Mouse (Mus musculus) embryonic facial prominence, embryonic 15.5 days (tissue): ENCODE data around the gene H2-K1. TPM values are rescaled to one million over a fixed set of nuclear protein-coding genes. Genes with fewer than 3 reads are reported as not detected.

Source experiments
- ATAC-seq: fragments of 200-750 bp; cut with Nextera tagmentation; 2 replicates; pipeline ENCODE4 v1.8.0; 2017; ENCODE audit warnings: low read depth, moderate TSS enrichment; ENCODE audit not compliant: insufficient number of reproducible peaks, low FRiP score, low TSS enrichment
- H3K27ac ChIP-seq: fragments of 300-500 bp; sonication (generic); replicated peaks from 2 replicates; pipeline ENCODE4 v1.5.1; 2015; ENCODE audit warnings: mild to moderate bottlenecking, inconsistent platforms
- H3K27me3 ChIP-seq: fragments of 300-500 bp; sonication (generic); 2 replicates; pipeline ENCODE4 v1.6.1; 2015; ENCODE audit warnings: inconsistent platforms
- H3K36me3 ChIP-seq: fragments of 300-500 bp; sonication (generic); 2 replicates; pipeline ENCODE4 v1.6.1; 2015; ENCODE audit warnings: mild to moderate bottlenecking, inconsistent platforms
- H3K4me1 ChIP-seq: fragments of 300-500 bp; sonication (generic); 2 replicates; pipeline ENCODE4 v1.6.1; 2015; ENCODE audit warnings: inconsistent platforms
- H3K4me2 ChIP-seq: fragments of 300-500 bp; sonication (generic); replicated peaks from 2 replicates; pipeline ENCODE4 v1.6.1; 2015; ENCODE audit warnings: mild to moderate bottlenecking, inconsistent platforms
- H3K4me3 ChIP-seq: fragments of 300-500 bp; sonication (generic); replicated peaks from 2 replicates; pipeline ENCODE4 v1.5.1; 2015; ENCODE audit warnings: mild to moderate bottlenecking, inconsistent platforms
- H3K9ac ChIP-seq: fragments of 300-500 bp; sonication (generic); 2 replicates; pipeline ENCODE4 v1.6.1; 2015; ENCODE audit warnings: inconsistent platforms
- H3K9me3 ChIP-seq: fragments of 300-500 bp; sonication (generic); replicated peaks from 2 replicates; pipeline ENCODE4 v1.6.1; 2016; ENCODE audit warnings: inconsistent platforms
- WGBS: fragments of 180-500 bp; shearing (Covaris S2); methylation state at CpG from one replicate; pipeline ENCODE4 v1.1.7; 2015; 5-methylcytosine and 5-hydroxymethylcytosine counted together
- polyA plus RNA-seq: library from polyadenylated mRNA; unstranded; fragments of >200 nt; fragmentation: Nextera tagmentation; extraction: Ambion mirVana; gene quantifications from 2 replicates; pipeline ENCODE4 v1.2.1, GENCODE M21; 2015

Gene H2-K1
- polyA plus RNA-seq, result 29.0 and 31.1 TPM in 2 replicates

- peaks cover 15% of the 10 kb centered on the region for H3K4me1 ChIP-seq
- H3K27me3 ChIP-seq, result peaks cover 43% of the 10 kb centered on the region
- H3K27ac ChIP-seq, result no peak within 1 kb of the TSS
- under 1% methylated on average over 27 of the region's 30 CpGs for WGBS
- no peaks in the 10 kb centered on the region for H3K9me3 ChIP-seq
- ATAC-seq, result peak; percentile 77
- peak within 1 kb of the TSS; percentile 33 for H3K9ac ChIP-seq
- H3K4me2 ChIP-seq, result peak within 1 kb of the TSS; percentile 99
- peak within 1 kb of the TSS; percentile 56 for H3K4me3 ChIP-seq
- no peaks in the 10 kb centered on the region for H3K36me3 ChIP-seq
These were observed at the start of gene H2-K1 for GRCm38 (mm10) chr17:34000150-34000537. TSS of gene H2-K1 (minus strand) at chr17:34000347.

DNA sequence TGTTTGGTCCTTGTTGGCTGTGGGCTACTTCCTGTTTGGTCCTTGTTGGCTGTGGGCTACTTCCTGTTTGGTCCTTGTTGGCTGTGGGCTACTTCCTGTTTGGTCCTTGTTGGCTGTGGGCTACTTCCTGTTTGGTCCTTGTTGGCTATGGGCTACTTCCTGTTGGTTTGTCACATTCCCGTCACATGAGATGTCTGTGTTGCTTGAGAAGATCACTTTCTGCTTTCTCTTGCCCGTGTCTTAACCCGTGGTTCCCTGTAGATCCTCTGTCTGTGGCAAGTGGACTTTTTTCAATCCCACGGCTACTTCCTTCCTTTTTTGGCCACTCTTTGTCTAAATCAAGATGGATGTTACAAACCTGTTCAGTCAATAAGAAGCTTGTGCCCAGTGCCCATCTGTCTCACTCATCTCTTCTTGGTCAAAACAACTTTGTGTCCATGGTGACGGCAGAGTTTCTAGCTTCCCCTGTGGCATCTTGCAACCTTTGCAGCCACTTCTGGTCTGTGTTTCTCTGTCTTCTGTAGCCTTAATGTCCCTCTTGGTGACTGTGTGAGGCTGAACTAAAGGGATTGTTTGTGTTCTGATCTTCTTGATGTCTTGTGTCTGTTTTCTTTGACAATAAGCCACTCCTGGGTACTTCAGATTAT, 47.4 kb upstream of the H2-K1 start:
- H3K4me1 ChIP-seq, result no peaks in the 10 kb centered on the region
- no peaks in the 10 kb centered on the region for H3K9me3 ChIP-seq
- ATAC-seq, result no peak
- no peaks in the 10 kb centered on the region for H3K36me3 ChIP-seq
- WGBS, result 91% methylated on average over 5 of the region's 5 CpGs
- H3K4me3 ChIP-seq, result no peak overlapping the region
- no peak overlapping the region for H3K4me2 ChIP-seq
- 0 out of 2 replicates have a peak, but pooled peaks cover under 1% of the 10 kb centered on the region for H3K27me3 ChIP-seq
- H3K27ac ChIP-seq, result no peak overlapping the region
- H3K9ac ChIP-seq, result no peak overlapping the region

DNA sequence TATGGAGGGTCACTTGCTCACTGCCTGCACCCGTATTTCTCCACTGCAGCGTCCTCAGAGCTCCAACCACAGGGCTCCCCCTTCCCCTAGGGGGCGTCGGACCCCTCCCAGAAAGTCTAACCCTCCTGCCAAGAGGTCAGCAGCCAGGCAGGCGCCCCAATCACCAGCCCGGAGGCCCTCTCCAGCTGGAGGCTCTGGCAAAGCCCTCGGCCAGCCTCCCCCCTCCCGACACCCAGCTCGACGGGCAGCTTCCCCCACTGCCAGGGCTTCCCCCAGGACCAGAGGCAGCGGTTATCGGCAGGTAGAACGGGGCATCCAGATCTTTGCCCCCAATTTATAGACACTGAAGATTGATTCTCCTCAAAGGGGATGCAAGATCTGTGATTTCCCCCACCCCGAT, 45.8 kb upstream of the H2-K1 start:
- no peaks in the 10 kb centered on the region for H3K36me3 ChIP-seq
- no peak for ATAC-seq
- peaks cover 13% of the 10 kb centered on the region; the same call in 1 of the 2 replicates for H3K27me3 ChIP-seq
- H3K4me3 ChIP-seq, result no peak overlapping the region
- 0 out of 2 replicates have a peak, but pooled peaks cover 5% of the 10 kb centered on the region for H3K4me1 ChIP-seq
- 77% methylated on average over 14 of the region's 14 CpGs for WGBS
- H3K4me2 ChIP-seq, result no peak overlapping the region
- no peak overlapping the region for H3K27ac ChIP-seq
- no peak overlapping the region for H3K9ac ChIP-seq
- no peaks in the 10 kb centered on the region for H3K9me3 ChIP-seq

- 17% methylated on average over 17 of the region's 17 CpGs for WGBS
- Histone ChIP-seq H3K27me3 (peaks cover 38% of the 10 kb centered on the region), H3K4me1 (peaks cover 30% of the 10 kb centered on the region), H3K36me3 (peaks cover 28% of the 10 kb centered on the region), H3K9me3 (no peaks in the 10 kb centered on the region), H3K9ac (peak overlapping the region; percentile 31; the same call in 1 of the 2 replicates), H3K27ac (peak overlapping the region; percentile 44), H3K4me2 (peak overlapping the region; percentile 44; the same call in 1 of the 2 replicates), H3K4me3 (peak overlapping the region; percentile 33)
- no peak for ATAC-seq
These were observed 39.7 kb upstream of the H2-K1 start for GRCm38 (mm10) chr17:34039562-34040450.

DNA sequence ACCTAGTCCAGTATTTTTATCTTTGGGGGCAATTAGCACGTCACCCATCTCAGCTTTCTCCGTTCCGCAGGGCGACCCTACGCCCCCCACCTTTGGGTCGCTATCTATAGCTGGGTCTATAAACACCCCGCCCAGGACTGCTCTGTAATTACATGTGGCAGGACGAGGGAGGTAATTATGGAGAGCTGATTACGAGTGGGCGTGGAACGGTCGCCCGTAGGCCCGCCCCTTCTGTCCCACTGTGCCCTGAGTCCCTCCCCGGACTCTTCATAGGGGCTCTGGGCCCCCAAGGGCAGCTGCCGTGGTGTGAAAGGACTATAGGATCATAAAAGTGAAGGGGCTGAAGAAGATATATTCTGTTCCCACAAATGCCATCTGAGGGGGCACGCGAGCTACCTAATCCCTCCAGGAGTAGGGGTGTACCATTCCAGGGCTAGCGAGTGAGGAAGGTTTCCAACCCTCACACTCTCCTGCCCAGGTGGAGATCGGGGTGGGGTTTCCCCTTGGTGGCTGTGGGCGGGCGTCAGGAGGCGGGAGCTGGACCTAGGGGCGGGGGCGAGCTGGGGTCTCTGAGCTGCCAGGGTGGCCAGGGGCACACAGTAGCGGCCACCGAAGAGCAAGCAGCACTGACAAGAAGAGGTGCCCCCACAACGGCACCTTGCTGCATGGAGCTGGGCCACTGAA, 38.9 kb upstream of the H2-K1 start, which contains the start of gene Col11a2:
Col11a2 (plus strand) TSS at position 560 of the 684 bp plus-strand sequence.
- peak within 1 kb of the TSS; percentile 31; the same call in 1 of the 2 replicates for H3K9ac ChIP-seq
- H3K4me3 ChIP-seq, result peak within 1 kb of the TSS; percentile 33
- ATAC-seq, result peak; percentile 79
- 8% methylated on average over 28 of the region's 28 CpGs for WGBS
- peaks cover 33% of the 10 kb centered on the region for H3K4me1 ChIP-seq
- H3K36me3 ChIP-seq, result peaks cover 34% of the 10 kb centered on the region
- no peaks in the 10 kb centered on the region for H3K9me3 ChIP-seq
- H3K27ac ChIP-seq, result peak within 1 kb of the TSS; percentile 44
- peak within 1 kb of the TSS; percentile 44 for H3K4me2 ChIP-seq
- peaks cover 38% of the 10 kb centered on the region for H3K27me3 ChIP-seq

DNA sequence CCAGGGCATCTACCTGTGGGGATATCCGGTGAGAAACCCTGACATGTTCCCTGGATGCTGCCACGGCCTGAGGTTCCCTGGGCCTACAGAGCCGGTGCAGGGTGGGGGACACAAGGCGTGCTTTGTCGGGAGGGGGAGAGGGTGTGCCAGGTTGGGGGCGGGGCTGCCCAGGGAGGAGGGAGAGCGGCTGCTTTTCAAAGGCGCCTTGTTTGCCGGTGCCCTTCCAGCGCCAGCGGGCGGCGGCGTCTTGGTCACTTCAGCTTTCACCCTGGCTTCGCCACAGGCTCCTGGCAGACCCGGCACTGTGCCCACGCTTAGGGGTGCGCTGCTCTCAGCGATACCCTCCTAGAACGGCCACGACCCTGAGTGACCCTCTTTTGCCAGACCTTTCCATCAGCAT, 38.3 kb upstream of the H2-K1 start:
- Histone ChIP-seq H3K36me3 (peaks cover 37% of the 10 kb centered on the region), H3K4me1 (peaks cover 38% of the 10 kb centered on the region), H3K9me3 (no peaks in the 10 kb centered on the region), H3K9ac (no peak overlapping the region), H3K4me3 (peak overlapping the region; percentile 33), H3K27me3 (peaks cover 38% of the 10 kb centered on the region), H3K4me2 (peak overlapping the region; percentile 44), H3K27ac (peak overlapping the region; percentile 41; the same call in 1 of the 2 replicates)
- peak; percentile 30; the same call in 1 of the 2 replicates for ATAC-seq
- 12% methylated on average over 21 of the region's 21 CpGs for WGBS

- H3K27me3 ChIP-seq, result peaks cover 35% of the 10 kb centered on the region
- peaks cover 37% of the 10 kb centered on the region for H3K36me3 ChIP-seq
- ATAC-seq, result no peak
- no peaks in the 10 kb centered on the region for H3K9me3 ChIP-seq
- WGBS, result 92% methylated on average over 7 of the region's 7 CpGs
- H3K4me1 ChIP-seq, result peaks cover 49% of the 10 kb centered on the region
- H3K27ac ChIP-seq, result no peak overlapping the region
- H3K4me3 ChIP-seq, result no peak overlapping the region
- H3K4me2 ChIP-seq, result no peak overlapping the region
- H3K9ac ChIP-seq, result no peak overlapping the region
These were observed 37.1 kb upstream of the H2-K1 start for GRCm38 (mm10) chr17:34037241-34037640.

GRCm38 (mm10) chr17:34036647-34037046, 36.5 kb upstream of the H2-K1 start:
- H3K4me2 ChIP-seq, result no peak overlapping the region
- H3K4me3 ChIP-seq, result no peak overlapping the region
- no peaks in the 10 kb centered on the region for H3K9me3 ChIP-seq
- H3K27me3 ChIP-seq, result peaks cover 31% of the 10 kb centered on the region
- peaks cover 49% of the 10 kb centered on the region for H3K4me1 ChIP-seq
- 80% methylated on average over 10 of the region's 10 CpGs for WGBS
- no peak overlapping the region for H3K27ac ChIP-seq
- peaks cover 37% of the 10 kb centered on the region for H3K36me3 ChIP-seq
- no peak for ATAC-seq
- no peak overlapping the region for H3K9ac ChIP-seq

DNA sequence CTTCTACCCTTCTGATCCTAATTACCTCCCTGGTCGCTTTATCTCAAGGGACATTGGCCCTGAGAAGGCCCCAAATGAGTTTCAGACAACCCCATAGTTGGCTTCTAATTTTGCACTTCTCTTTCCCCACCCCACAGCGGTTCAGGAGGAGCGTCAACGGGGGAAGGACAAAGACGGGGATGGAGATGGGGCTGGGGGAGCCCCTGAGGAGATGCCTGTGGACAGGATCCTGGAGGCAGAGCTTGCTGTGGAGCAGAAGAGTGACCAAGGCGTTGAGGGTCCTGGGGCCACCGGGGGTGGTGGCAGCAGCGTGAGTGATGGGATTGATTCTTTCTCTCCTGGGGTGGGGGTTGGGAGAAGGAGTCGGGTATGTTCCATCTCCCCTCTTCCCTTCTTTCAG, 35.4 kb upstream of the H2-K1 start:
- peaks cover 45% of the 10 kb centered on the region for H3K4me1 ChIP-seq
- 83% methylated on average over 9 of the region's 9 CpGs for WGBS
- no peak overlapping the region for H3K4me2 ChIP-seq
- H3K9ac ChIP-seq, result no peak overlapping the region
- H3K4me3 ChIP-seq, result no peak overlapping the region
- H3K9me3 ChIP-seq, result no peaks in the 10 kb centered on the region
- H3K27ac ChIP-seq, result no peak overlapping the region
- H3K36me3 ChIP-seq, result peaks cover 37% of the 10 kb centered on the region
- H3K27me3 ChIP-seq, result peaks cover 23% of the 10 kb centered on the region
- no peak for ATAC-seq

DNA sequence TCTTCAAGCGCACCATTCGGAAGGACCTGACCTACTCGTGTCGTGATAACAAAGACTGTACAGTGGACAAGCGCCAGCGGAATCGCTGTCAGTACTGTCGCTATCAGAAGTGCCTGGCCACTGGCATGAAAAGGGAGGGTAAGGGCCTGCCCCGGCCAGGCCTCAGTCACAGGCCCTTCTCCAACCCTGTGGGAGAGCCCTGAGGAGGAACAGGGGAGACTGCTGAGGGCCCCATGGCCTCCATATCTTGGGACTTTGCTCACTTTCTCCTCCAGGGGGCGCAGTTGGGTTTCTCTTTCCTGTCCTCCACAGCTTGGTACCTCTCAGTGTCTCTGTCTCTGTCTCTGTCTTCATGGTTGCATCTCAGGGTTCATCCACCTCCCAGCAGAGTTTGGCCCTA, 33.9 kb upstream of the H2-K1 start:
- Histone ChIP-seq H3K4me1 (peaks cover 50% of the 10 kb centered on the region), H3K4me3 (no peak overlapping the region), H3K27ac (no peak overlapping the region), H3K4me2 (no peak overlapping the region), H3K9me3 (no peaks in the 10 kb centered on the region), H3K27me3 (peaks cover 11% of the 10 kb centered on the region), H3K36me3 (peaks cover 48% of the 10 kb centered on the region), H3K9ac (no peak overlapping the region)
- no peak for ATAC-seq
- WGBS, result 77% methylated on average over 10 of the region's 10 CpGs

- H3K27ac ChIP-seq, result no peak overlapping the region
- 86% methylated on average over 9 of the region's 9 CpGs for WGBS
- peaks cover 50% of the 10 kb centered on the region for H3K4me1 ChIP-seq
- peak overlapping the region; percentile 72 for H3K4me3 ChIP-seq
- peaks cover 54% of the 10 kb centered on the region for H3K36me3 ChIP-seq
- H3K9ac ChIP-seq, result no peak overlapping the region
- H3K9me3 ChIP-seq, result no peaks in the 10 kb centered on the region
- H3K4me2 ChIP-seq, result peak overlapping the region; percentile 94
- peaks cover 8% of the 10 kb centered on the region for H3K27me3 ChIP-seq
- ATAC-seq, result no peak
These were observed 33.3 kb upstream of the H2-K1 start for GRCm38 (mm10) chr17:34033441-34033840.
